Mouse (Mus musculus): ENCODE results near the gene Slain2. TPM values are rescaled to one million over a fixed set of nuclear protein-coding genes. Genes with fewer than 3 reads are reported as not detected.
"Not testable (repeated sequence)": the region's sequence is repeated elsewhere in the genome, so short reads cannot be mapped to it uniquely, and the experiment has no call there.

Slain2 gene
- total RNA-seq, 2 experiments from 2014 or later, result 96.4 to 101 TPM

DNA sequence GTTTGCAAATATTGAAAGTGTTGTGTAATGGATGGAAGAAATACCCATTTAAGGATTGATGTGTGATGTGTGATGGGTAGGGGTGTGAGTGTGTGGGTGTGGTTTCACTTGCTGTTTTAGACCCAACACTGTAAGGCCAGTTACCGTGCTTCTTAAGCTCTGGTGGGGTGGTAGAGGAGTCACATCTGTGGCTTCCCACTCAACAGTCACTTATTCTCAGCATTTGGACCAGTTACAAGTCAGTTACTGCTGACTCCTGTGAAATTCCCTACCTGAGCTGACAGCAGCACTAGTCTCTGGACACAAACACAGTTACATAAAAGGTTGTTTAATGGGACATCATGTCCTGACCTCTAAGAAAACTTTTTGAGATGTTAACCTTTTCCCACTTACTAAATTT is 34.0 kb downstream of the Slain2 start:
- DNase-seq, result no peak

DNA sequence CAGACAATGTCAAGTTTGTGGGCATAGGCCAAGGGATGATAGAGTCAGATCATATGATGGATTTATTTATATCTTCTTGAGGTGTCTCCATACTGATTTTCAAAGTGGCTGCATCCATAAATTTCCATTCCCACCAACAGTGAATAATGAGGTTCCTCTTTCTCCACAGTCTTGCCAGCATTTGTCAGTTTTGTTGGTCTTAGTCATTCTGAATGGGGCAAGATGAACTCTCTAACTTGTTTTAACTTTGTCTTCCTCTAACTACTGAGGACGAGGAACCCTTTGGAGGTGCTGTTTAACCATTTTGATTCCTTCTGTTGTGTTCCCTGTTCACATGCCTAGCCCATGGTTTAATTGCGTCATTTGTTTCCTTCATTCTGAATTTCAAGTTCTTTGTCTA is 36.1 kb downstream of the Slain2 start:
- DNase-seq, result no peak

DNA sequence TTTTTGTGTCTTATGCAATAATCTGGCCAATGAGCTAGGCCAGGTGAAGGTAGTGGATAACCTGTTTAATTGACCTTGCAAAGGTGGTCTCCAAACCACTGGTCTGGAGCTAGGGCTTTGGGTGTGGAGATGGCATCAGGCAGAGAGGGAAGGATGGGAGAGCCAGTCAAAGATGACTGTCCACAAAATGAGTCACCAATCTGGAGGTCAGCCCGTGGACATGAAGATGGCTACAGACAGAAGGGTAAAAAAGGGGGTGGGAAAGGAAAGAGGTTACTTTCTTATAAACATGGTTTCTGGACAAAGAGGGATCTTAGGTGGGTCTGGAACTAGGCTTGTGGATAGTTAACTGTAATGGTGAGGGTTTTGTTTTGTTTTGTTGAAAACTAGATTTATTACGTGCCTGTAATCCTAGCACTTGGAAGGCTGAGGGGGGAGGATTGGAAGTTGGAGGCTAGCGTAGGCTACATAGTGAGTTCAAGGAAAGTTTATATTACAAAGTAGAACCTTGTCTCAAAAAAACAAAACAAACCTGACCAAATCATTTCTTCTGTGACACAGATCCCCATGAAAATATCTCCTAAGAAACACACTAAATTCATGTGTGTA is 40.0 kb downstream of the Slain2 start:
- DNase-seq, result no peak

DNA sequence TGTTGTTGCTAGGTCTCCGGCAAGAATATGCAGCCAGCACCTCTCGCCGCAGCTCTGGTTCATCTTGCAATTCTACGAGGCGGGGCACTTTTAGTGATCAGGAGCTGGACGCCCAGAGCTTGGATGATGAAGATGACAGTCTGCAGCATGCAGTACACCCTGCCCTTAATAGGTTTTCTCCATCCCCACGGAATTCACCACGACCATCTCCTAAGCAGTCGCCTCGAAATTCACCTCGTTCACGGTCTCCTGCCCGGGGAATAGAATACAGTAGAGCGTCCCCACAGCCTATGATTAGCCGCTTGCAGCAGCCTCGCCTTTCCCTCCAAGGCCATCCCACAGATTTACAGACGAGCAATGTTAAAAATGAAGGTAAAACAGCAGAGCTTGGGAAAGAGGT is 43.2 kb downstream of the Slain2 start:
- no peak for DNase-seq

DNA sequence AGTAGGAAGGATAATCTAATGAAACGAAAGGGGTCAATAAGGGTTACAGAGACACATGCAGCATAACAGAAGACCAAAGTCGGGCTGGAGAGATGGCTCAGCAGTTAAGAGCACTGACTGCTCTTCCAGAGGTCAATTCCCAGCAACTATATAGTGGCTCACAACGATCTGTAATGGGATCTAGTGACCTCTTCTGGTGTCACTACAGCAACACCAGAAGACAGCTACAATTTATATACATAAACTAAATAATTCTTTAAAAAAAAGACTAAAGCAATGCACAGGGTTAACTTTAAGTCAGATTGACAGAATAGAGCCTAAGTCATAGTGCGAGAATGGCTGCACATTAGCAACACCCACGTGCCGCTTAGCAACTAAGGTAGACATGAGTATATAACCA is 46.0 kb downstream of the Slain2 start:
- no peak for DNase-seq

DNA sequence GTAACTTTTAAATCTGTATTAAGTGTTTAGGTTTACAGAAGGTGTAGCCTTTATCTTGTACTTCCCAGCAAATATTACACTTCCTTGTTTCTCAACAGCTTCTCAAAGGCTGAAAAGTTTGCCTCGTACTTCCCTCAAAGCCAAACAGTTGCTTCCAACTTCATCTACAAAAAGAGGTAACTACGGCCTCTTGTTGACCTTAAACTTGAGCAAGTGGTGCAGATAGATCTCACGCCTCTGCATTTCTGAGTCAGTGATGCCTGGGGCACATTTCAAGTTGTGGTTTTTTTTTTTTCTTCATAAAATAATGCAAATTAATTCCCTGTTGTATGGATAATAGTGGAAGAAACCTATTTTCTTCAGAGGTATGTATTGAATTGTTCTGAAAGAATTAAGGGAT is 51.6 kb downstream of the Slain2 start:
- no peak for DNase-seq

DNA sequence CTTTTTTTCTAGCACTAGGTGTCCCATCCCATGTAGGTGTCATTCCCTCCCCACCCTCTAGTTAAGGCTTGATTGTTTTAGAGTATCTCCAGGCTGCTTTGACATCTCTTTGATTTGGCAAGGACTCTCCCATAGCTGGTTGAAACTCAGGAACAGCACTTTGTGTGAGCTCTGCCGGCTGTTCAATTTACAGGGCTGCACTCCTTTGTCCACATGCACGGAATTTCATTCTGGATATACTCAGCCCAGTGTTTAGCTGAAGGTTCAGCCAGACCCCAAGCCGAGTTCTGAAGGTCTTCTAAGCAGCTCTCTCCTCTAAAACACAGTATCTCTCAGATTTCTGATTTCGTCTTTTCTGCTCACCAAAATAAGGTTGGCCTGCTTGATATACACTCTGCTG is 58.3 kb downstream of the Slain2 start:
- no peak for DNase-seq

DNA sequence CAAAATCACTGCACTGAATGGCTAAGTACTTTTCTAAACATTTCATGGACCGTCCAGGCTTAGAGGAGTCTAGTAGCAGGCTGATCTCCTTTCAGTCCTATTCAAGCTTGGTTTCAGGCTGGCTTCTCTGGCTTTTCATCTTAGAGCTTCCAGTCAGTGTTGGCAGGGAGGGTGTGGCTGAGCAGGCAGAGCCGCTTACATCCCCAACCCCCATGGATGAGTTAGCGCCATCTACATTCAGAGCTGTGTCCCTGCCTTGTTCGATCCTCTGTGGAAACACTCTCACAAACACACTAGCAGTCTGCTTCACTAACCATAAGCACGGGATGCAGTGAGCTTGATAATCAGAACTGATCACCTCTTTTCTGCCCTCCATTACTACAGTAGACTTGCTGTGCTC is 58.8 kb downstream of the Slain2 start:
- no peak for DNase-seq

DNA sequence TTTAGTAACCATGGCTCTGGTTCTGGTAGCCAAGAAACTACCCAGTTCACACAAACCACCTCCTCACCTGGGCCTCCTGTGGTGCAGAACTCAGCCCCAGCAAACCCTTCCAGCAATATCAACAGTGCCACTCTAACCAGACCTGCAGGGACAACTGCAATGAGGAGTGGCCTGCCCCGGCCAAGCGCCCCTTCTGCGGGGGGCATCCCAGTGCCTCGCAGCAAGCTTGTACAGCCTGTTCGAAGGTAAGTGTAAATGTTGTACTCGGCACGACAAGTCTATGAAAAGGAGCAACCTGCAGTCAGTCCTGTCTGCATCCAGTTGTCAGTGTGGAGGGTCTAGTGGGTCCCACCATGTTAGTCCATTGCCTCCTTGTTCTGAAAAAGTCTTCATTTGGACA is 60.5 kb downstream of the Slain2 start, which contains the start of gene Gm10135:
Gene Gm10135 (minus strand): TSS at position 101 of the 400 bp plus-strand sequence.
- DNase-seq, result no peak

DNA sequence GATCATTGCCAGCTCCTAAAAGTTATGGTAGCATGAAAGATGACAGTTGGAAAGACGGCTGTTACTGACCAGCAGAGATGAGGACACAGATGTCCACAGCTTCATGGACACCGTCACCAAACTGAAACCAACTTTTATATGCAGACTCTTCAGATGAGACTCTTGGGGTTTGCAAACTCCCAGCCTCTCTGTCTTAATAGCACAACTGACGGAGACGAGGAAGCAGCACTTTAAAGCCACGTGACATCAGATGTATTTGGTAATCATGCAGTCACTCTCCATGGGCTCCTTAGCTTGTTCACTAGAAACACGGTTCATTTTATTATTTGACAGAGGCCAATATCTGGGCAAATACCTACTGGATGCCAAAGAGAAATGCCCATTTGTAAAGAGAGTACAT is 61.9 kb downstream of the Slain2 start:
- no peak for DNase-seq

DNA sequence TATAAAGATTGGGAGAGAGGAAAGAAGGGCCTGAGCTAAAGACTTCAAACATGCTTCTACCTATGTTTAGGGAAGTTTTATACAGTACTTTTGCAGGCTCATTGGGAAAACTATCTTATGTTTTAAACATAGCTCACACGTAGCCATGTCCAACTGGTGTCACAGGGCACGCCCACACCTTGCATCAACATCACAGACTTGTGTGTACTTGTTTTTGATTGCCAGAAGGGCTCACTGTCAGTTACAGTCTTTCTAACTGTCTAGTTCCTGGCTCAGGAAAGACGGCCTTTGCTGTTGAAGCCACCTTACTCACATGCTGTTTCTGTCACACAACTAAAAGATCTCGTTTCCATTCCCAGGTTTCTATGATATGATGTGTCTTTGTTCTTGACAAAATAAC is 62.4 kb downstream of the Slain2 start:
- no peak for DNase-seq

DNA sequence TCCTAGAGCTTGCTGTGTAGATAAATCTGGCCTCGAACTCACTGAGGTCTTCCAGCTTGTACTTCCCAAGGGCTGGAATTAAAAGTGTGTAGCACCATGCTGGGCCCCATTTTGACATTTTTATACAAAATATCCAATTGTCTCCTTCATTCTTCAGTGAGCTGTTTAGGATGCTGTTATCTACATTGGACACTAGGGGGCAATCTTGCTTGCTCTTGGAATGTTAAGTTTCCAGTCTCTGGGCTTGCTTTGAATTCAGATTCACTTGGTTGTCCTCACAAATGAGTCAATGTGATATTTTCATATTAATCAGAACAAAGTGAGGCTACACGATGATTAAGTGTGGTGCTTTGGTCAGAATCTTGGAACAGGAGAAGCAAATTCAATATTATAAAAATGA is 70.0 kb downstream of the Slain2 start:
- DNase-seq, result no peak

DNA sequence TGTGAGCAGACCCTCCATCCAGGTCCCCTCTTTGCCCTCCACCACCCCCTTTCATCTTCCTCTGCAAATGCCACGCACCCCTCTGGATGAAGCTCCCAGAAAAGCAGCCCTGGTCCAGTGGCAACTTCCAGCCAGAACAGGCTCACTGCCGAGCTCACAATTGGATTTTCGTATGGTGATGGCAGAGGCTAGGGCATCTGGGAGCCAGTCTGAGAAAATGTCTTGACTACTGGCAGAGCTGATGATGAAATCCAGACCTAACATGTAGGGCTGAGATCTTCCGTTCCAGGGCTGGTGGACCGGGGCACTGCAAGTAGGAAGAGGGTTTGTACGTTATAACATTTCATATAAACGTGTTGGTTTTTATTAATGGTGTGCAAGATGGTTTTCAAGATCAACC is 73.7 kb downstream of the Slain2 start:
- no peak for DNase-seq

DNA sequence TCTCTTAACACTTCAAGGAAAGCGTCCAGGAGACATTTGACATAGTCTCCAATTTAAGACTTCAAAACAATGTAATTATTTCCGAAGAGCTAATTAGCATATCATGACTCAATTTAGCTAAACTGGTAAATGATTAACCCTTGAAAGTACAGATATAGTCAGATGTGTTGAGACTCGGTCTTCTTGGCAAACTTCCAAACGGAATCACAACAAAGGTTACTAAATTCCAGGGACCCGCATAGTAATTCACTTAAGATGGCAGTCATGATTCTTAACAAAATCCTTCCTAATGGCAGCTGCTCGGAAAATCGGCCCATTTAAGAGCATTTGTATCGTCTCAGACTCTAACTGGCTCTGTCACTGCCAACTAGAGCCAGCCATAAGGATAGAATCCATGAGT is 75.7 kb downstream of the Slain2 start:
- DNase-seq, result no peak

DNA sequence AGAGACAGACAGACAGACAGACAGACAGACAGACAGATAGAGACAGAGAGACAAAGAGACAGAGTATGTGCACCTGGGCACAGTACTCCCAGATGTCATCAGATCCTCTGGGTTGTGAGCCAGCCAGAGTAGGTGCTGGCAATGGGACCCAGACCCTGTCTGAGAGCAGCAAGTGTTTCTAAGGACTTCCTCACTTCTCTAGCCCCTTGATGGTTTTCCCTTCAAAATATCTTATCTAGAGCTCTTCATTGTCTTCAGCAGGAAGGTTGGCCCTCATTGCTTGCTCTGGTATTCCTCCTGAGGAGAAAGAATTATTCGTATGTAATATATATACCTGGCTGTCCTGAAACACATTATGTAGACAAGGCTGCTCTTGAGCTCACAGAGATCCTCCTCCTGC is 78.4 kb downstream of the Slain2 start:
- DNase-seq, result no peak

DNA sequence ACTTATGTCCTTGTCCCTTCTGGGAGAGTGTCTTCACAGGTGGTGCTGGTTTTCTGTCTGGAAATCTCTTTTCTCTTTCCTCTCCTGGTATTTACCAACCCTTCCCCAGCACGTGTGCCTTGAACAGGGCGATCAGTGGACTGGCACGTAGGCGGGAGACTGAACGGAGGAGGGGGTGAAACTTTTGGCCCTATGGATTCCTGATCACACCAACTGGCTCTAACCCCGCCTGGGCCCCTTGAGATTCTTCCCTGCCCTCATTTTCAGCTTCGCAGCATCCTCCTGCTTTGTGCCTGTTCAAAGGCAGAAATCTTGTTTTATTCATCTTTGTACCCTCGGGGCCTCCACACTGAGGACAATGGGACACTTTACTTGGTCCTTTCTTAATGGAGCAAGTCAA is 80.3 kb downstream of the Slain2 start:
- DNase-seq, result no peak

DNA sequence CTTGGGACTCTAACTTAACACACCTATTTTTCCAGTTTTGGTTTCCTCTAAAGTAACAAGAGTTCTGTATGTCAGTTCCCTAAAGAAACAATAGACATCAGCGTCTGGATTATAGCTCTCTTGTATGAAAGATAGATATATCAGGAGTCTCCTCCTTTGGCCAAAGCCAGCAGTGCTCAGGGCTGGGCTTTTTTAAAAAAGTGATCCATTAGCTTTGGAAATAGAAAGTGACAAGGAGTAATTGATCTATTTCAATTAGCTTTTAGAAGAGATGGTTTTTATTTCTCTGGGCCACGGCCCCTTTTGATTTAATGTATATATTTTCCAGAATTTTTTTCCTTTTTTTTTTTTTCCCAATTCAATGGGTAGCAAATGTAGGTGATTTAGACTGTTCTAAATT is 80.8 kb downstream of the Slain2 start:
- DNase-seq, result no peak

DNA sequence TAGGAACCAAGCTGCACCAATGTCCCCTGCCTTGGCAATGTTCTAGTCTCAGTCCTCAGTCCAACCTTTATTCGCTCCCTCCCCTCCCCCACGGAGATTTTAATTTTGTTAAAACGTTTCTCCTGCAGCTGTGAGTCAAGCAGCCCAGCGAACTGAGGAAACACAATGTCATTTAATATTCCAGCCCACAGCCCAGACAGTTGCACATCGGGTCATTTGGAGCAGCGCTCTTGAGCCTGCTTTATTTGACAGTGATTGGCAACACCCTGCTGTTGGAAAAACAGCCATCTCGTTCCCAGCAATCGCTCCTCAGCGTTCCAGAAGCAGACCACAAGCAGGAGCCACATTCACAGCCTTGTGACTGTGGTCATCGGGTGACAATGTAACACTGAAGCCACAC is 81.3 kb downstream of the Slain2 start:
- DNase-seq, result no peak

DNA sequence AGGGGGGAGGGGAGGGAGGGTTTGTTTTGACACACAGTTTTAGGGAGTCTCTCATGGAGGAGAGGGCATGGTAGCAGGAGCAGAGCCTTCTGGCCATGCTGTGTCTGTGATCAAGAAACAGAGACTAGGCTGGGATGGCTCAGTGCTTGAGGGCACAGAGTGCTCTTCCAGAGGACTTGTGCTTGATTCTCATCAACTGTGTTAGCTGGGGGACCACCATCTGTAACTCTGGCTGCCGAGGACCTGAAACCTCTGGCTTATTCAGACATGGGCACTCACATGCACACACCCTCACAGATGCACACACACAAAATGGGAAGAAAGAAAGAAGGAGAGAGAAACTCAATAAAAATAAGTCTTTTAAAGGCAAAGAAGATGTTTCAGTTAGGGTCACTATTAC is 84.4 kb downstream of the Slain2 start:
- DNase-seq, result not testable (repeated sequence)

DNA sequence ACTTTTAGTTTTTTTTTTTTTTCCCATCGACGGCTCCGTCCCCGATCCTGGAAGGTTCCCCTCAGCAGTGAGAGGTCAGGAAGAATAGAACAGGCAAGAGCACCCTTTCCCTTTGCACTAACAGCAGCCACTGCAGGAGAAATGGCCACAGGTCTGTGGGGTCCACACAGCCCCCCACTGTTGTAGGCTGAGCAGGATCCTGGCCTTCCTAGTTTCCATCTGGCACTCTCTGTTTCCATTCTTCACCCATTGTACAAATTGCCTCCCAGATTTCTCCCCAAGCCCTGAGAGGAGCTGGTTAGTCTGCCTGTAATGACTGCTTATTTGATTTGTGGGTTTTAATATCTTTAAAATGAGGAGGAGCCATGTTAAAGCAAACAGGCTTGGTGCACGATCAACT is 89.9 kb downstream of the Slain2 start:
- no peak for DNase-seq

DNA sequence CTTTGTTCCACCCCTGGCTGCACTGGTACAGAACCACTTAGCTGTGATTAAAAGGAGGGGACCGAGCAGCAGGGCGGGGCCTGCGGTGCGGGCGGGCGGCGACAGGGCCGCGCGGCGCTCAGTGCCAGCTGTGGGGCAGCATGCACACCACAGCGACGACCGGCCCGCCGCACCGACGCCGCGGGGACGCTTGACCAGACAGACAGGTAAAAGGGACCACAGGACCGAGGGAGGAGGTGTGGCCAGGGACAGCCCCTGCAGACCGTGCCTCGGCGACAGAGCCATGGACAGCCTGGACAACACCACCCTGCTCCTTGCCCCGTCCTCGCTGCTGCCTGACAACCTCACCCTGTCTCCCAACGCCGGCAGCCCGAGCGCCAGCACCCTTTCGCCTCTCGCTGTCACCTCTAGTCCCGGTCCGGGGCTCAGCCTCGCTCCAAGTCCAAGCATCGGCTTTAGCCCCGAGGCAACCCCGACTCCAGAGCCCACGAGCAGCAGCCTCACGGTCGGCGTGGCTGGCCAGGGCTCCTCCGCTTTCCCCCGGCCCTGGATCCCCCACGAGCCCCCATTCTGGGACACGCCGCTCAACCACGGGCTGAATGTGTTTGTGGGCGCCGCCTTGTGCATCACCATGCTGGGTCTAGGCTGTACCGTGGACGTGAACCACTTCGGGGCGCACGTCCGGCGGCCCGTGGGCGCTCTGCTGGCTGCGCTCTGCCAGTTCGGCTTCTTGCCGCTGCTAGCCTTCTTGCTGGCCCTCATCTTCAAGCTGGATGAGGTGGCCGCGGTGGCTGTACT is 92.9 kb downstream of the Slain2 start, which contains the start of gene Slc10a4:
Gene Slc10a4 (plus strand): TSS at position 100 of the 798 bp plus-strand sequence.
- DNase-seq, result peak; percentile 7

DNA sequence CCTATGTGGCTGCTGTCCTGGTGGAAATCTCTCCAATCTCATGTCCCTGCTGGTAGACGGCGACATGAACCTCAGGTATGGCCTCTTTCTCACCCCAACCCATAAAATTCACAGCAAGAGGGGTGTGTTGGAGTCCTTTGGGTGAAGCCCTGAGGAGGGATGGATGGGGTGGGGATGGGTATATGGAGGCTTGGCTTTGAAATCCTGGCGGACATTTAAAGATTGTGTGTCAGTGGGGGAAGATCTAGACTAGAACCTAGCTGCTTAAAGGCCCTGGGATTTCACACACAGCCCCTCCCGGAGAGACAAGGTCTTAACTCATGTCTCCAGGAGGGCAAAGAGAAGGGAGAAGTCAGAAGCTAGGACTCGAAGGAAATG is 93.5 kb downstream of the Slain2 start:
- no peak for DNase-seq

DNA sequence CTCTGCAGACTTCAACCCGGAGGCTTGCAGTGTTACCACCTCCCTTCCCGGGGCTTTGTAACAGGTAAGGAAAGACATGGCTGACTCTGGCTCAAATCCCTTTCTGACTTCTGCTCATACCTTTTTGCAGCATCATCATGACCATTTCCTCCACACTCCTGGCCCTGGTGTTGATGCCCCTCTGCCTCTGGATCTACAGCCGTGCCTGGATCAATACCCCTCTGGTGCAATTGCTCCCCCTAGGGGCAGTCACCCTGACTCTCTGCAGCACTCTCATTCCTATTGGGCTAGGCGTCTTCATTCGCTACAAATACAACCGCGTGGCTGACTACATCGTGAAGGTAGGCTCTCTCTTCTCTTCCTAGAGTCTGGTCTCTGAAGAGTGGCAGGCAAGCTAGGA is 94.1 kb downstream of the Slain2 start:
- not testable (repeated sequence) for DNase-seq

DNA sequence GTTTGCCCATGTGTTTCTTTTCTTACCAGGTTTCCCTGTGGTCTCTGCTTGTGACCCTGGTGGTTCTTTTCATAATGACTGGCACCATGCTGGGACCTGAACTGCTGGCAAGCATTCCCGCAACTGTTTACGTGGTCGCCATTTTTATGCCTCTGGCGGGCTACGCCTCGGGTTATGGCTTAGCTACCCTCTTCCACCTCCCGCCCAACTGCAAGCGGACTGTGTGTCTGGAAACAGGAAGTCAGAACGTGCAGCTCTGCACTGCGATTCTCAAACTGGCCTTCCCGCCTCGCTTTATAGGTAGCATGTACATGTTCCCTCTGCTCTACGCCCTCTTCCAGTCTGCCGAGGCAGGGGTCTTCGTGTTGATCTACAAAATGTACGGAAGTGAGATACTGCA is 97.7 kb downstream of the Slain2 start:
- DNase-seq, result not testable (repeated sequence)
